Mouse (Mus musculus): ENCODE results near the gene Fkbp7.
"Not testable (repeated sequence)": the region's sequence is repeated elsewhere in the genome, so short reads cannot be mapped to it uniquely, and the experiment has no call there.

Gene Fkbp7

GRCm38 (mm10) chr2:76659419-76659818 is 13.5 kb downstream of the Fkbp7 start:
- DNase-seq, result no peak

- no peak for DNase-seq
Measured at GRCm38 (mm10) chr2:76658551-76658950, 14.4 kb downstream of the Fkbp7 start.

GRCm38 (mm10) chr2:76655982-76656381 is 16.9 kb downstream of the Fkbp7 start:
- no peak for DNase-seq

GRCm38 (mm10) chr2:76655444-76655843 is 17.5 kb downstream of the Fkbp7 start:
- no peak for DNase-seq

GRCm38 (mm10) chr2:76654646-76655045 is 18.3 kb downstream of the Fkbp7 start:
- no peak for DNase-seq

- DNase-seq, result no peak
Measured at GRCm38 (mm10) chr2:76653070-76653469, 19.8 kb downstream of the Fkbp7 start.

- DNase-seq, result peak; percentile 62
Measured at GRCm38 (mm10) chr2:76648666-76649141, 24.2 kb downstream of the Fkbp7 start.

GRCm38 (mm10) chr2:76647883-76648570 is 24.9 kb downstream of the Fkbp7 start, which contains the start of the genes Prkra and Pjvk:
Gene Prkra (minus strand): TSS chr2:76648015.
Gene Pjvk (plus strand): TSS chr2:76648476.
- DNase-seq, result peak; percentile 98

GRCm38 (mm10) chr2:76647441-76647869 is 25.5 kb downstream of the Fkbp7 start:
- no peak for DNase-seq

- no peak for DNase-seq
Measured at GRCm38 (mm10) chr2:76643801-76644200, 29.1 kb downstream of the Fkbp7 start.

GRCm38 (mm10) chr2:76639637-76640036 is 33.3 kb downstream of the Fkbp7 start:
- no peak for DNase-seq

GRCm38 (mm10) chr2:76631600-76631999 is 41.3 kb downstream of the Fkbp7 start:
- DNase-seq, result no peak

GRCm38 (mm10) chr2:76630293-76630692 is 42.6 kb downstream of the Fkbp7 start:
- no peak for DNase-seq

GRCm38 (mm10) chr2:76622316-76622715 is 50.6 kb downstream of the Fkbp7 start:
- DNase-seq, result not testable (repeated sequence)

GRCm38 (mm10) chr2:76621724-76622123 is 51.2 kb downstream of the Fkbp7 start:
- no peak for DNase-seq

- no peak for DNase-seq
Measured at GRCm38 (mm10) chr2:76620188-76620587, 52.7 kb downstream of the Fkbp7 start.

- DNase-seq, result peak; percentile 60
Measured at GRCm38 (mm10) chr2:76618078-76618477, 54.8 kb downstream of the Fkbp7 start.

Measured in cerebellum, adult 9-10 months (tissue).